Mouse (Mus musculus) cerebellum, adult 2 months (tissue): ENCODE results near the gene Gm9008. TPM values are rescaled to one million over a fixed set of nuclear protein-coding genes. Genes with fewer than 3 reads are reported as not detected.
"Not testable (repeated sequence)": the region's sequence is repeated elsewhere in the genome, so short reads cannot be mapped to it uniquely, and the experiment has no call there.

Source experiments
- DNase-seq, 2 experiments: peaks; one replicate each; pipeline ENCODE4 v3.0.0; 2021
- H3K27ac ChIP-seq: fragments of 200-500 bp; 2 replicates; pipeline ENCODE4 v1.5.1; 2012; ENCODE audit warnings: low read length, control low read depth, inconsistent platforms; ENCODE audit not compliant: insufficient read depth
- H3K27me3 ChIP-seq: fragments of 200-500 bp; 2 replicates; pipeline ENCODE4 v1.6.1; 2012; ENCODE audit warnings: inconsistent platforms, mild to moderate bottlenecking, low read length, moderate library complexity; ENCODE audit not compliant: control insufficient read depth, insufficient read depth
- H3K4me1 ChIP-seq: fragments of 200-500 bp; 2 replicates; pipeline ENCODE4 v1.6.1; 2011; ENCODE audit warnings: low read length; ENCODE audit not compliant: control insufficient read depth, insufficient read depth
- H3K4me3 ChIP-seq: fragments of 200-500 bp; replicated peaks from 2 replicates; pipeline ENCODE3; 2011; ENCODE audit warnings: mild to moderate bottlenecking, low read depth, low read length, control low read depth; ENCODE audit not compliant: insufficient read depth
- CTCF ChIP-seq: fragments of 200-500 bp; IDR thresholded peaks from 2 replicates; pipeline ENCODE4 v1.5.1; 2011; ENCODE audit warnings: low read depth, mild to moderate bottlenecking, control low read depth, low read length, moderate library complexity, borderline replicate concordance; ENCODE audit not compliant: insufficient read depth
- POLR2A ChIP-seq: fragments of 200-500 bp; IDR thresholded peaks from 2 replicates; pipeline ENCODE4 v1.6.1; 2011; ENCODE audit warnings: low read length, control low read depth, borderline replicate concordance; ENCODE audit not compliant: insufficient read depth
- WGBS: fragments of 180-500 bp; shearing (Covaris S2); methylation state at CpG from one replicate; pipeline ENCODE4 v1.1.7; 2018; 5-methylcytosine and 5-hydroxymethylcytosine counted together
- polyA plus RNA-seq: library from polyadenylated mRNA; depleted of rRNA; stranded (reverse); fragments of >200 nt; gene quantifications from 2 replicates; pipeline ENCODE4 v1.2.3, GENCODE M21; 2012; rRNA removed

Gene Gm9008
- polyA plus RNA-seq, result 0.05 TPM in 2 replicates

DNA sequence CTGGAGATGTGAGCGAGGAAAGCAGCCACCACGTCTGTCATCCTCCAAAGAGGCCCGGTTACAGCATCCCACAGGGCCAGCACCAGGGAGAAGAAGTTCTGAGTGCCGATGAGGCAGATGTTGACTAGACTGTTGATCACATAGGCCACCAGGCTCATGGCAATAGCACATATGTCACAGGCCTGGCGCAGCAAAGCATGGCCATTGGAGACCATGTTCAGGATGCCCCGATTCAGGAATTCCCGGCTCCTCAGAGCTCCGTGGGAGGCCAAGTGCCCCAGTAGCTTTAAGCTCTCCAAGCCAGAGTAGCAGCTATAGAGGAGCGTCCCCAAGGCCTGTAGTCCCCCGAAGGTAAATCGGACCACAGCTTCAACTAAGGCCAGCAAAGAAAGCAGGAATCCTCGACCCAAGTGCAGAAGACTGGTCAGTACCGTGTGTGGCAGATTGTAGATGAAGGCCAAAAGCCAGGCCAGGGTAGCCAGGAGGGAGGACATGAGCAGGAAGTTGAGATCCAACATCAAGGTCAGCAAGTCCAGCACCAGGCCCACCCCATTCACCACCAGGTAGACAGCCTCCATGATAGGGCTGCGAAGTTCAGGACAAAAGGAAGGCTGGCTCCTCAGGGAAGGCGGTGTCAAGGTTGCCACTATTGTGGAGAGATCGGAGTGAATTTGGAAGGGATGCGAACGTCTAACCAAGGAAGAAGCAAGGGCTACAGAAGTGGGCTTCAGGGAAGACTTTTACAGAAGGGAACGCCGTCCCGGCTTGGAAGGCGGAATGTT, at the start of gene Gm9008:
Gene Gm9008, minus strand, starts transcription at position 731 of the 782 bp plus-strand sequence.
- H3K27me3 ChIP-seq, DNase-seq, H3K27ac ChIP-seq, H3K4me3 ChIP-seq, H3K4me1 ChIP-seq: not testable (repeated sequence)
- 87% methylated on average over 20 of the region's 22 CpGs for whole genome bisulfite sequencing

DNA sequence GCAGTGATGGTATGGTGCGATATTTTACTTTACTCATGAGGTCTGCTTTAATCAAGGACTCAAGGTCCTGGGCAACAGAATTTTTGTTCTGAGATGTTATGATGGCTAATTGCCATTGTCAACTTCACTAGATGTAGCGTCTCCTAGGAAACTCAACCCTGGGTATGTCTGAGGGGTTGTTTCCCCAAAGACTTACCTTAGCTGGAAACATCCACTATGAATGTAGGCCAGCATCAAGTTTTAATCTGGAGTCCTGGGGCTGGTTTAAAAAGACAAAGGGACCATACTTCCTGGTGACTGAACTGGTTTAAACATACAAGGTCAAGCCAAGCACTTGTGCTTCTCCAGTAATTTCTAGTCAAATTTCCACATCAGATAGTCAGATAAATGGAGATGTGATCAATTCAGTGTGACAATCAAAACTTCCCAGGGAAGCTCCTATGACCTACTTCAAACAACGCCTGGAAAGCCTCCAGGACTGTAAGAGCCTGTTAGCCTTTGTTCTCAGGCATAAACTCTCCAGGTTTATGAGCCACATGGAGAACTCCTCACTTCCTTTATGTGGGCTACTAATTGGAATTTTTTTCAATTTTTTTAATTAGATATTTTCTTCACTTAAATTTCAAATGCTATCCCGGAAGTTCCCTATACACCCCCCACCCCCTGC, 24.5 kb upstream of the Gm9008 start:
- Histone ChIP-seq H3K27ac (no peak overlapping the region), H3K4me1 (no peaks in the 10 kb centered on the region), H3K4me3 (no peak overlapping the region), H3K27me3 (no peaks in the 10 kb centered on the region)
- no peak for DNase-seq
- TF ChIP-seq POLR2A, result no peak
- no peak for TF ChIP-seq CTCF
- 67% methylated on average over 4 of the region's 4 CpGs for WGBS

DNA sequence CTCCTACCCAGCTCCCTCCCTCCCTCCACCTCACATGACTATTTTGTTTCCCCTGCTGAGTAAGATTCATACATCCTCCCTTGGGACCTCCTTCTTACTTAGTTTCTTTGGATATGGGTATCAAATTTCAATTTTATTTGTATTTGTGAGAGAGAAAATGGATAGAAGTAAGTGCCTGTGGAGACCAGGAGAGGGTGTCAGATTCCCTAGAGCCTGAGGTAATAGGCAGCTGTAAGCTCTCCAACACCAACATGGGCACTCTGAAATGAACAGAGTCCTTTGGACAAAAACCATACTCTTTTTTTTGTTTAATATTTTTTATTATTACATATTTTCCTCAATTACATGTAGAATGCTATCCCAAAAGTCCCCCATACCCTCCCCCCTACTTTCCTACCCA, 12.6 kb upstream of the Gm9008 start:
- Histone ChIP-seq H3K27me3 (no peaks in the 10 kb centered on the region), H3K4me3 (no peak overlapping the region), H3K4me1 (no peaks in the 10 kb centered on the region), H3K27ac (no peak overlapping the region)
- no peak for DNase-seq
- TF ChIP-seq POLR2A (no peak), CTCF (no peak)

DNA sequence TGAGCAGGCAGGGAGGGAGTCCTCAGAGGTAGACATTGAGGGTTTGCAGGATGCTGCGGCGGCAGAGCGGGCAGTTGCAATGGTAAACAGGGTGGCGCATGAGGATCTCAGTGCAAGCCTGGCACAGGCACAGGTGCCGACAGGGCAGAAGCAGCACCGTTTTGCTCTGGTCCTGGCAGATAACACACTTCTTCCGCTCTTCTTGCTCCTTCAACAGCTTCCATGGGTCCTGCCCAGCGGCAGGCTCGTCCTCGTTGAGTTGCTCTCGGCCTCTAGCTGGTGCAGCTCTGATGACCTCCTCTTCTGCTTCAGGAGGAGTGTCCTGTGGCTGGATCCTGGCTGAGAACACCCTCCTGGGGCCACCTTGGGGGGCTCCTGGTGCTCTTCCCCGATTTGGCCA, 1.2 kb downstream of the Gm9008 start:
- WGBS, result 66% methylated on average over 12 of the region's 12 CpGs
- DNase-seq, H3K4me1 ChIP-seq, H3K27me3 ChIP-seq, H3K27ac ChIP-seq, H3K4me3 ChIP-seq: not testable (repeated sequence)

DNA sequence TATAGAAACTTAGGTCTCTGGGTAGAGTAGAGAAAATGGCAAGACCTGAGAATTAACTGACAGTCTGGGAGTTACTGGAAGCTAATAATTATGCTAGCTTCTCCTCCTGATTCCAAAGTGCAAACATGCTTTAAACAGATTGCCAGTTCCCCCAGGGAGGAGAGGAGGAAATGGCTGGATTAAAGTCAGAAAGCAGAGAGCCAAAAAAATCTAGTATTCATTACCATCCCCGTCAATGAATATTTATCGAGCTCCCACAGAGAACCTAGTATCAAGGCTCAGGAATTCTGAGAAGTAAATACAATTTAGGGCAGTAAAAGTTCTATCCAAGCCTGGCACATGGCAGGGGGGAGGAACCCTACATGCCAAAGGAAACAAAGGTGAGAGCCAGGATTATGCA, 29.4 kb downstream of the Gm9008 start:
- peak in 1 of 2 experiments; percentile 14 for DNase-seq
- Histone ChIP-seq H3K4me1 (no peaks in the 10 kb centered on the region; the same call in 1 of the 2 replicates), H3K27ac (no peak overlapping the region), H3K27me3 (no peaks in the 10 kb centered on the region), H3K4me3 (no peak overlapping the region)
- TF ChIP-seq POLR2A, result no peak
- 0% methylated on average over 2 of the region's 2 CpGs for WGBS
